Comparison of ENCODE assay signal across 10 mouse cellular contexts in genomic region chr6:88200693-88201609, GRCm38 (mm10). TPM values are rescaled to one million over a fixed set of nuclear protein-coding genes. Genes with fewer than 3 reads are reported as not detected.
DNase-seq lines count a peak whose midpoint lies in the region; TF ChIP-seq lines count a peak whose summit lies in the region.
"Had no signal": no experiment of that assay in that cellular context is flagged by ENCODE, and none has a peak within 500 bp of the region (broad histone marks: within the 10 kb centered on the region; RNA-seq: fewer than 3 reads in every experiment).

No protein-coding gene starts in this region.

- no peak for TF ChIP-seq EP300 in heart, adult 2 months (IDR thresholded peaks at IDR 0.05; ENCODE audit: insufficient read depth, low read depth, low read length)

- intact Hi-C loops in heart, adult 2 months (cut with DNase I) = no loop called here

- TF ChIP-seq CTCF in heart, adult 2 months (IDR thresholded peaks at IDR 0.05) = no peak

- H3K9me3 ChIP-seq in limb, embryonic 10.5 days (replicated peaks) = no peaks in the 10 kb centered on the region

- TF ChIP-seq POLR2A in heart, adult 2 months (IDR thresholded peaks at IDR 0.05; ENCODE audit: insufficient read depth, low read depth, low read length) = no peak

- H3K27me3 ChIP-seq in heart, adult 2 months (ENCODE audit: control insufficient read depth, insufficient read depth, low read length) = peaks cover 4% of the 10 kb centered on the region; the same call in 1 of the 2 replicates
- H3K27me3 ChIP-seq in limb, embryonic 10.5 days (ENCODE audit: low read depth, poor library complexity, severe bottlenecking) = peaks cover 100% of the 10 kb centered on the region

- peak overlapping the region; percentile 81 for H3K9ac ChIP-seq in heart, adult 2 months (ENCODE audit: low read depth, low read length)

- peaks cover 9% of the 10 kb centered on the region for H3K4me1 ChIP-seq in heart, adult 2 months (ENCODE audit: control insufficient read depth, insufficient read depth, low read length)
- peaks cover 83% of the 10 kb centered on the region for H3K4me1 ChIP-seq in limb, embryonic 10.5 days

- H3K79me2 ChIP-seq in heart, adult 2 months (replicated peaks; ENCODE audit: control insufficient read depth, insufficient read depth, low read length) = no peaks in the 10 kb centered on the region

- DNase-seq in heart, adult 2 months = peak in 1 of 2 experiments; percentile 29
- DNase-seq in heart, postnatal 4 days = no peak
- DNase-seq in urinary bladder, postnatal 14 days (ENCODE audit: low spot score) = peak; percentile 50
- no peak for DNase-seq in urinary bladder, postnatal 36 days (ENCODE audit: low spot score in 2 of 2)
- peak; percentile 47 for DNase-seq in limb, embryonic 10.5 days (ENCODE audit: low spot score)
- no peak for DNase-seq in frontal cortex, adult 2 months (ENCODE audit: extremely low spot score in 1 of 2, low spot score in 1 of 2)
- DNase-seq in layer of hippocampus, adult 18-20 months (ENCODE audit: low spot score in 2 of 2) = no peak
- no peak for DNase-seq in T-cell, adult 2 months (ENCODE audit: low spot score)
- DNase-seq: right cerebral cortex, postnatal 25 days had no signal

- WGBS in heart, adult 2 months = 55% methylated on average over 20 of the region's 20 CpGs
- WGBS in limb, embryonic 10.5 days = 8% methylated on average over 20 of the region's 20 CpGs

- H3K27ac ChIP-seq in heart, adult 2 months = peak overlapping the region; percentile 87
- no peak overlapping the region for H3K27ac ChIP-seq in limb, embryonic 10.5 days

- H3K36me3 ChIP-seq in heart, adult 2 months (ENCODE audit: control insufficient read depth, insufficient read depth, low read length) = peaks cover 6% of the 10 kb centered on the region
- H3K36me3 ChIP-seq in limb, embryonic 10.5 days = no peaks in the 10 kb centered on the region

- peak overlapping the region; percentile 61 for H3K4me3 ChIP-seq in heart, adult 2 months
- peak overlapping the region; percentile 55; the same call in 1 of the 2 replicates for H3K4me3 ChIP-seq in limb, embryonic 10.5 days

RNA-seq across cellular contexts. Expression of gene Gata2, which starts 7.3 kb away (rescaled TPM):
- 10 to 100 TPM; 17.8 to 19.6 TPM for total RNA-seq in heart, adult 2 months (2021)
- polyA plus RNA-seq in heart, adult 2 months (2012; rRNA removed) = 14.3 and 18.7 TPM in 2 replicates
- 10 to 100 TPM; 15.2 to 16.8 TPM for total RNA-seq in heart, postnatal 4 days (2021)
- polyA plus RNA-seq in limb, embryonic 10.5 days (2016; fragmentation: Nextera tagmentation; extraction: Ambion mirVana) = 6.8 and 9.0 TPM in 2 replicates
- 5.7 and 7.4 TPM in 2 replicates for polyA plus RNA-seq in frontal cortex, adult 2 months (2012; rRNA removed)
- total RNA-seq in layer of hippocampus, adult 18-20 months (2021) = 1 to 10 TPM; 5.0 to 5.9 TPM

RNA-seq across cellular contexts. Expression of gene Dnajb8, which starts 21.1 kb away (rescaled TPM):
- total RNA-seq in heart, adult 2 months (2021) = not detected
- polyA plus RNA-seq in heart, adult 2 months (2012; rRNA removed) = 0.29 TPM in 1 of 2 replicates, not detected in the other
- not detected for total RNA-seq in heart, postnatal 4 days (2021)
- polyA plus RNA-seq in limb, embryonic 10.5 days (2016; fragmentation: Nextera tagmentation; extraction: Ambion mirVana) = not detected in 2 replicates
- not detected in 2 replicates for polyA plus RNA-seq in frontal cortex, adult 2 months (2012; rRNA removed)
- not detected for total RNA-seq in layer of hippocampus, adult 18-20 months (2021)
- total RNA-seq: liver, adult 2 months had no signal
- polyA plus RNA-seq: liver, adult 2 months had no signal

Comparison
In these comparisons a context has a peak if more than half of its experiments do, and no peak if none do; other contexts are left out.
1. DNase-seq: peak in urinary bladder, postnatal 14 days (single experiment) and limb, embryonic 10.5 days (single experiment); none in heart, postnatal 4 days (single experiment), urinary bladder, postnatal 36 days (0 of 2), frontal cortex, adult 2 months (0 of 2), layer of hippocampus, adult 18-20 months (0 of 2) and T-cell, adult 2 months (single experiment).